Mouse (Mus musculus) E14TG2a.4 (cell line): Measurements from ENCODE around the gene Pdcl2.

Experiments
- H3K27me3 ChIP-seq: 2 replicates; pipeline ENCODE4 v1.6.1; 2014; ENCODE audit warnings: low read length, control low read depth; ENCODE audit not compliant: insufficient read depth
- H3K36me3 ChIP-seq: 2 replicates; pipeline ENCODE4 v1.6.1; 2014; ENCODE audit warnings: low read length, control low read depth; ENCODE audit not compliant: insufficient read depth
- H3K4me1 ChIP-seq: replicated peaks from 2 replicates; pipeline ENCODE4 v1.6.1; 2014; ENCODE audit warnings: low read depth, low read length, control low read depth
- H3K4me3 ChIP-seq: replicated peaks from 2 replicates; pipeline ENCODE4 v1.5.1; 2014; ENCODE audit warnings: mild to moderate bottlenecking, low read length
- H3K9me3 ChIP-seq: 2 replicates; pipeline ENCODE4 v1.6.1; 2014; ENCODE audit warnings: low read length, control low read depth
- CTCF ChIP-seq: conservative IDR thresholded peaks from 2 replicates; pipeline ENCODE4 v1.5.1; 2014; ENCODE audit warnings: low read length
- NANOG ChIP-seq: IDR thresholded peaks from 2 replicates; pipeline ENCODE4 v1.6.1; 2014; ENCODE audit warnings: borderline replicate concordance, low read length, mixed read lengths
- POU5F1 ChIP-seq: IDR thresholded peaks from 2 replicates; pipeline ENCODE4 v1.6.1; 2014; ENCODE audit warnings: low read length, borderline replicate concordance

The Pdcl2 gene

GRCm38 (mm10) chr5:76288256-76288655, 42.7 kb downstream of the Pdcl2 start:
- H3K4me1 ChIP-seq = peaks cover 69% of the 10 kb centered on the region
- no peak for TF ChIP-seq CTCF
- TF ChIP-seq NANOG = no peak
- TF ChIP-seq POU5F1 = no peak
- no peaks in the 10 kb centered on the region for H3K36me3 ChIP-seq
- H3K9me3 ChIP-seq = no peaks in the 10 kb centered on the region
- H3K27me3 ChIP-seq = no peaks in the 10 kb centered on the region
- H3K4me3 ChIP-seq = peak overlapping the region; percentile 41

- peaks cover 74% of the 10 kb centered on the region for H3K4me1 ChIP-seq
- TF ChIP-seq NANOG = no peak
- peak; percentile 34; the same call in 1 of the 2 replicates for TF ChIP-seq CTCF
- TF ChIP-seq POU5F1 = no peak
- no peaks in the 10 kb centered on the region for H3K9me3 ChIP-seq
- H3K36me3 ChIP-seq = no peaks in the 10 kb centered on the region
- no peaks in the 10 kb centered on the region for H3K27me3 ChIP-seq
- H3K4me3 ChIP-seq = peak overlapping the region; percentile 41; the same call in 1 of the 2 replicates
Observed at GRCm38 (mm10) chr5:76287062-76287461, 43.9 kb downstream of the Pdcl2 start.

DNA sequence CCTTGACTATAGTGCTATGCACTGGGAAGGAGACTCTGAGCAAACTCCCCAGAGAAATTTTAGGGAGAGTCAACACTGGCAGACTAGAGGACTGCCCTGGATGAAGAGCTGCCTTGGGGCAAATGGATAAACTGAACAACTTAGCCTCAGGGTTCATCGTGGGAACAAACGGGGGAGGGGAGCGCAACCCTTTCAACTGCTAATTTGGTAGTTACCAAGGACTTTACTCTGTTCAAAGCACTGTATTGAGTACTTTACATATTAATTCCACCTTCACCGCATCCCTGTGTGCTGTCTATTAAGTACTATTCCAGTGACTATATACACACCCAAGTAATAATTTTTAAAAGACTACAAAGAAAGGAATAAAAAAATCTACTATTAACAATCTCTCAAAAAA, 45.3 kb downstream of the Pdcl2 start:
- peaks cover 68% of the 10 kb centered on the region for H3K4me1 ChIP-seq
- H3K4me3 ChIP-seq = 0 out of 2 replicates have a peak overlapping the region, but pooled peaks have one; percentile 10
- H3K9me3 ChIP-seq = peaks cover 7% of the 10 kb centered on the region
- no peaks in the 10 kb centered on the region for H3K27me3 ChIP-seq
- peaks cover 4% of the 10 kb centered on the region for H3K36me3 ChIP-seq
- TF ChIP-seq CTCF = no peak
- peak; percentile 32; the same call in 1 of the 2 replicates for TF ChIP-seq POU5F1
- TF ChIP-seq NANOG = peak; percentile 78

DNA sequence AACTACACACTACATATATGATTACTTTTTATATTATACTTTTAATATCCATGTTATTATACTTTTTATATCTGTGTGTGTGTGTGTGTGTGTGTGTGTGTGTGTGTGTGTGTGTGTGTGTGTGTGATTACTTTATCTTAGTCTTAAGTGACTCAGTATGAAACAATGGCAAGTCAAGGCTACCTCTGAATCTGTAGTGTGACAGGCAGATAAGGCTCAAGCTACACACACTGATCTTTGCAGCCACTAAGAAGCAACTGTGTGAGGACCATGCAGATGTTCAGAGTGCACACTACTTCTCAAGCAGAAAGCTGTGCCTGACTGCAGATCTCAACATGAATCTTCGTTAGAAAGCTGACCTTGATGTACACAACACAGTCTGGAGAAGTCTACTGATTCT, 47.1 kb downstream of the Pdcl2 start:
- peaks cover 17% of the 10 kb centered on the region for H3K9me3 ChIP-seq
- H3K4me1 ChIP-seq = peaks cover 51% of the 10 kb centered on the region
- no peaks in the 10 kb centered on the region for H3K27me3 ChIP-seq
- peaks cover 13% of the 10 kb centered on the region for H3K36me3 ChIP-seq
- TF ChIP-seq NANOG (no peak), POU5F1 (no peak), CTCF (no peak)
- H3K4me3 ChIP-seq = no peak overlapping the region

DNA sequence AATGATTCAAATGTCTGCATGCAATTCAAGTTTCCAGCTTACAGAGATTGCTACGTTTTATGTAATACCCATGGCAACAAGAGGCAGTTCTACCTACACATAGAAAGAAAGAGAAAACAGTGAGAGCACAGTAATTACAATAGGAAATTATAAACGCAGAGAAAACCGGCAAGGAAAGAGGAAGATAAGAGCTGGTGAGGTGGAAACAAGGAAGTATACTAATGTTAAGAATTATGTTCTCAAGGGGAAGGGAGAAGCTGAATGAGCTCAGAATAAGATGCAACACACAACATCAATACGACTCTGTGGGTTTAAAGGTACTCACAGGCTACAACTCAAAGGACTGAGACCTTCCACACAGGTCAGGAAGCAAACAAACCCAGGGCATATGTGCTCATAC, 56.0 kb downstream of the Pdcl2 start:
- no peaks in the 10 kb centered on the region for H3K27me3 ChIP-seq
- TF ChIP-seq CTCF (no peak), NANOG (no peak), POU5F1 (no peak)
- H3K36me3 ChIP-seq = peaks cover 35% of the 10 kb centered on the region
- no peak overlapping the region for H3K4me3 ChIP-seq
- H3K4me1 ChIP-seq = no peaks in the 10 kb centered on the region
- H3K9me3 ChIP-seq = peaks cover 21% of the 10 kb centered on the region
